Comparison of ENCODE assay signal across 20 mouse cellular contexts in the genomic region with DNA sequence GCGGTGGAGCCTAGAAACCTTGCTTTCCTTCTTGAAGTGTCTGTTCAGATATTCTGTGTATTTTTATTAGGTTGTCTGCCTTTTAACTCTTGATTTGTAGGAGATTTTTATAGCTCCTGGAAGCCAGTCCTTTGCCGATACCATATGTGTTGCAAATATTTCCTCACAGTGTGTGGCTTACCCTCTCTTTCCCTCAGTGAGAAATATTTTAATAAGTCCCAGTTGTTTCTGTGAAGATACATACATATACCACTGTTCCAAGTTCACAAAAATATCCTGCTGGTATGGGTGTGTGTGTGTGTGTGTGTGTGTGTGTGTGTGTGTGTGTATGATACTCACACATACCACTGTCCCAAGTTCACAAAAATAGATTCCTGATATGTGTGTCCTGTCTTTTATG.
"Had no signal": no experiment of that assay in that cellular context is flagged by ENCODE, and none has a peak within 500 bp of the region (broad histone marks: within the 10 kb centered on the region; RNA-seq: fewer than 3 reads in every experiment).

No protein-coding gene starts in this region.

- H3K27me3 ChIP-seq: intestine, embryonic 15.5 days; midbrain, embryonic 15.5 days; neural tube, embryonic 13.5 days had no signal

- DNase-seq: kidney, adult 18-20 months; kidney, adult 9 months; kidney, postnatal 14 days; layer of hippocampus, adult 9-11 months; liver, postnatal 0 days; lung, embryonic 14.5 days; lung, postnatal 36 days; thymus, adult 2 months; thymus, postnatal 14 days; thymus, postnatal 4 days had no signal

- ATAC-seq: intestine, embryonic 15.5 days; liver, postnatal 0 days; lung, postnatal 0 days; midbrain, embryonic 15.5 days had no signal

- H3K4me3 ChIP-seq: intestine, embryonic 15.5 days; layer of hippocampus, adult 2 months; midbrain, embryonic 12.5 days; midbrain, embryonic 15.5 days; myocyte; neural tube, embryonic 13.5 days had no signal

- H3K9ac ChIP-seq: intestine, embryonic 15.5 days; liver, embryonic 14.5 days; liver, postnatal 0 days; lung, embryonic 14.5 days; midbrain, embryonic 12.5 days; midbrain, embryonic 15.5 days; neural tube, embryonic 13.5 days had no signal

- H3K27ac ChIP-seq: intestine, embryonic 15.5 days; layer of hippocampus, adult 2 months; liver, embryonic 14.5 days; midbrain, embryonic 12.5 days; midbrain, embryonic 15.5 days; neural tube, embryonic 13.5 days; stomach, postnatal 0 days had no signal

- H3K4me1 ChIP-seq: intestine, embryonic 15.5 days; midbrain, embryonic 12.5 days; midbrain, embryonic 15.5 days had no signal

- H3K9me3 ChIP-seq: intestine, embryonic 15.5 days; midbrain, embryonic 12.5 days; midbrain, embryonic 15.5 days; neural tube, embryonic 13.5 days had no signal

- H3K36me3 ChIP-seq: intestine, embryonic 15.5 days; midbrain, embryonic 12.5 days; midbrain, embryonic 15.5 days; neural tube, embryonic 13.5 days had no signal

- H3K4me2 ChIP-seq: intestine, embryonic 15.5 days; liver, embryonic 11.5 days; lung, embryonic 14.5 days; midbrain, embryonic 12.5 days; midbrain, embryonic 15.5 days; neural tube, embryonic 13.5 days had no signal
